Mouse (Mus musculus) thymus, adult 2 months (tissue): Measurements from ENCODE around the gene Calhm3. TPM values are rescaled to one million over a fixed set of nuclear protein-coding genes. Genes with fewer than 3 reads are reported as not detected.

Source experiments
- DNase-seq: peaks from one replicate; pipeline ENCODE4 v3.0.0; 2021
- H3K27ac ChIP-seq: fragments of 200-500 bp; 2 replicates; pipeline ENCODE4 v1.5.1; 2012; ENCODE audit warnings: low read length, control low read depth; ENCODE audit not compliant: control insufficient read depth, insufficient read depth
- H3K27me3 ChIP-seq: fragments of 200-500 bp; 2 replicates; pipeline ENCODE4 v1.6.1; 2012; ENCODE audit warnings: mild to moderate bottlenecking, low read length, moderate library complexity, mixed read lengths; ENCODE audit not compliant: control insufficient read depth, insufficient read depth
- H3K36me3 ChIP-seq: fragments of 200-500 bp; 2 replicates; pipeline ENCODE4 v1.6.1; 2012; ENCODE audit warnings: mild to moderate bottlenecking, low read length, moderate library complexity; ENCODE audit not compliant: control insufficient read depth, insufficient read depth
- H3K4me1 ChIP-seq: fragments of 200-500 bp; replicated peaks from 2 replicates; pipeline ENCODE4 v1.6.1; 2012; ENCODE audit warnings: low read length; ENCODE audit not compliant: control insufficient read depth, insufficient read depth
- H3K4me3 ChIP-seq: fragments of 200-500 bp; 2 replicates; pipeline ENCODE4 v1.5.1; 2012; ENCODE audit warnings: mild to moderate bottlenecking, low read length, control low read depth, moderate library complexity; ENCODE audit not compliant: control insufficient read depth, insufficient read depth
- CTCF ChIP-seq: fragments of 200-500 bp; IDR thresholded peaks from 2 replicates; pipeline ENCODE4 v1.5.1; 2012; ENCODE audit warnings: mild to moderate bottlenecking, control low read depth, low read length, moderate library complexity, borderline replicate concordance; ENCODE audit not compliant: control insufficient read depth, poor library complexity, insufficient read depth; ENCODE audit errors: extremely low read depth
- POLR2A ChIP-seq: fragments of 200-500 bp; IDR thresholded peaks from 2 replicates; pipeline ENCODE4 v1.6.1; 2012; ENCODE audit warnings: mild to moderate bottlenecking, low read length, control low read depth, moderate library complexity; ENCODE audit not compliant: control insufficient read depth, poor library complexity, insufficient read depth; ENCODE audit errors: extremely low read depth
- WGBS: fragments of 180-500 bp; shearing (Covaris S2); methylation state at CpG from one replicate; pipeline ENCODE4 v1.1.7; 2018; 5-methylcytosine and 5-hydroxymethylcytosine counted together
- polyA plus RNA-seq: library from polyadenylated mRNA; depleted of rRNA; stranded (reverse); fragments of >200 nt; gene quantifications from 2 replicates; pipeline ENCODE4 v1.2.3, GENCODE M21; 2012; rRNA removed

Gene Calhm3
- polyA plus RNA-seq = 0.45 and 1.1 TPM in 2 replicates

DNA sequence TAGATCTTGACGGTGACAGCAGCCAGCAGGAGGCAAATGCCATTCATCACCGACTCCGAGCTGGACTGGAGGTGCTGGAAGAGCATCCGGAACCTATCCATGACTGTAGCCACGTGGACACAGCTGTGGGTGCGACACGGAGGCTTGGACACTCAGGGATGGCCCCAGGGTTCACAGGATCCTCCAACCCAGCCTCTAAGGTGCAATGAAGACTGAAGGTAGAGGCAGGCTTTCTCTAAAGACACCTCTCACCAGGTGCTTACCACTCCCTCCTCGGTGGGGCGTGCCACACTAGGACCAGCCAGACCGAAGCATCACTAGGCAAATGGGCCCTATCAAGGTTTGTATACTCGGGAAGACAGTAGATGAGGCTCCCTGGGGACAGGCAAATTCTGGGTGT, at the start of gene Calhm3:
Gene Calhm3, minus strand, starts transcription at position 101 of the 400 bp plus-strand sequence.
- no peaks in the 10 kb centered on the region for H3K36me3 ChIP-seq
- no peak for TF ChIP-seq CTCF
- no peak for TF ChIP-seq POLR2A
- H3K4me1 ChIP-seq = no peaks in the 10 kb centered on the region
- 86% methylated on average over 11 of the region's 11 CpGs for WGBS
- no peak for DNase-seq
- H3K27ac ChIP-seq = no peak within 1 kb of the TSS
- H3K27me3 ChIP-seq = no peaks in the 10 kb centered on the region
- H3K4me3 ChIP-seq = no peak within 1 kb of the TSS

DNA sequence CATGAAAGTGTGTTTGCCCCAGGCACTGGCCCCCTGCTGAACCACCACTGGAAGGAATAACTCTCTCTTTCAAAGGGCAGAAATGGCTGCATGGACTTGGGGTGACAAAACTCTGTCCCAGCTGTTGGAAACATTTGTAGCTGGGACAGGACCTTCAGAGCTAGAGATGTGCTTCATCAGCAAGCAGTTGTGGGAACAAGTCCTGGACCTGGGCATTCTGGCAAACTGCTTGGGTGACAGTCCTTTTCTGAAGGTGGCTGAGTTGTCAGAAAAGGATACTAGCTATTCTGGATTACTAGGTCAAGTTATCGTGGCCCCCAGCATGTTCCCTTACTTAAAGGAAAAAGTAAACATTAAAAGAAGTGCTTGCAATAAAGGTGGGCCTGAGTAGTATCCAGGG, 48.6 kb upstream of the Calhm3 start:
- H3K27me3 ChIP-seq = no peaks in the 10 kb centered on the region
- TF ChIP-seq POLR2A (no peak), CTCF (no peak)
- H3K36me3 ChIP-seq = no peaks in the 10 kb centered on the region
- H3K4me1 ChIP-seq = no peaks in the 10 kb centered on the region
- H3K4me3 ChIP-seq = no peak overlapping the region
- no peak for DNase-seq
- no peak overlapping the region for H3K27ac ChIP-seq
- WGBS = 91% methylated on average over 1 of the region's 1 CpGs

DNA sequence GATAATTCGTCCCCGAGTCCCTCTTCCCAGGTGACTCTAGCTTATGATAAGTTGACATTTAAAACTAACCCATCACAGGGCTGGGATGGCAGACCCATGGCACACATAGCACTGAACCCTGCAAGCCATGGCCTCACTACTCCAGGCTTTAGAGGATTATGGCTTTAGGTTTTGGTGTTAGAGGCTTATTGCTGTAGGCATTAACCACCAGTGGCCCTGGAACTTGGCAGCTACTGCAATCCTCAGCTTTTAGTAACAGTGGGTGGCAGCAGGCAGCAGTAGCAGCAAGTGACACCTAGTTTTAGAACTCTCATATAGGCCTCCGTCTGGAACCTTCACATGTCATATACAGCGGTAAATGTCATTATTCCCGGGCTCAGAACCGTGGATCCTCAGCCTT, 47.1 kb upstream of the Calhm3 start:
- no peak overlapping the region for H3K27ac ChIP-seq
- no peaks in the 10 kb centered on the region for H3K4me1 ChIP-seq
- no peak for TF ChIP-seq CTCF
- no peak for TF ChIP-seq POLR2A
- no peaks in the 10 kb centered on the region for H3K36me3 ChIP-seq
- no peak overlapping the region for H3K4me3 ChIP-seq
- no peaks in the 10 kb centered on the region for H3K27me3 ChIP-seq
- WGBS = 92% methylated on average over 6 of the region's 6 CpGs
- DNase-seq = no peak

DNA sequence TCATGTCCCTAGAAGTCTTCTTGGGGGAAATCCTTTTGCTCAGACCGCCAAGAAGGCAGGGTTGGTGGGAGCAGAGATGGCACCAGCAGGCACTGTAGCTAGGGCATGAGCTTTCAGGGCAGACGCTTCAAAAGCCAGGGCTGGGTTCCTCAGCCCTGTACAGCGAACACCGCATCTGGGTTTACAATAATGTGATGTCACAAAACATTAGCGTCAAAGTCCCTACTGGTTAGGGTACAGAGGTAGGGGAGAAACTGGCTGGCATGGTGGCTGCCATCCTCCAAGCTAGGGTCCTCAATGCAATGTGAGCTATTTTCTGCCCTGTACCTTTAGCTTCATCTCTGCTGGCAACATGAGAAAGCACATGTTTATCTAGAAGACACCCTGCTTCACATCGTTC, 45.5 kb upstream of the Calhm3 start:
- Histone ChIP-seq H3K27me3 (no peaks in the 10 kb centered on the region), H3K4me1 (no peaks in the 10 kb centered on the region), H3K4me3 (no peak overlapping the region), H3K36me3 (no peaks in the 10 kb centered on the region), H3K27ac (no peak overlapping the region)
- 98% methylated on average over 6 of the region's 6 CpGs for WGBS
- TF ChIP-seq CTCF = no peak
- DNase-seq = no peak

DNA sequence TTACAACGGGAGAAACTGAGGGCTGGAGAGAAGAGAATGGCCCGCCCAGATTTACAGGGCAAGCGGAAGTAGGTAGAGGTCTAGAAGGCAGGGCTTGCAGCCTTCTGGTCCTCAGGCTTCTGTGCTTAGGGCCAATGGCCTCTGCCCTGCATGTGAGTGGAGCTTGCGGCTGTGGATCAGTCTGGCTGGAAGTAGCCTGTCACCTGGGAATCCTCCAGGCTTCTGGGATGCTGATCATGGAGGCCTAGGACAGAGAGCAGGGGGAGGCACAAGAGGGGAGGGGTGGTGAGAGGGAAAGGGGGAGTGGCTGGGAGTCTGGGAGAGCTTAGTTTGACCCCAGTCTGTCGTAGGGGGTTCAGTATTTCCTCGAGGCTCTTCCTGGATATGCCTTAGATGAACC, 44.9 kb upstream of the Calhm3 start:
- no peaks in the 10 kb centered on the region for H3K4me1 ChIP-seq
- WGBS = 87% methylated on average over 6 of the region's 6 CpGs
- TF ChIP-seq CTCF (no peak), POLR2A (no peak)
- no peak overlapping the region for H3K4me3 ChIP-seq
- no peak overlapping the region for H3K27ac ChIP-seq
- no peak for DNase-seq
- no peaks in the 10 kb centered on the region for H3K36me3 ChIP-seq
- no peaks in the 10 kb centered on the region for H3K27me3 ChIP-seq

DNA sequence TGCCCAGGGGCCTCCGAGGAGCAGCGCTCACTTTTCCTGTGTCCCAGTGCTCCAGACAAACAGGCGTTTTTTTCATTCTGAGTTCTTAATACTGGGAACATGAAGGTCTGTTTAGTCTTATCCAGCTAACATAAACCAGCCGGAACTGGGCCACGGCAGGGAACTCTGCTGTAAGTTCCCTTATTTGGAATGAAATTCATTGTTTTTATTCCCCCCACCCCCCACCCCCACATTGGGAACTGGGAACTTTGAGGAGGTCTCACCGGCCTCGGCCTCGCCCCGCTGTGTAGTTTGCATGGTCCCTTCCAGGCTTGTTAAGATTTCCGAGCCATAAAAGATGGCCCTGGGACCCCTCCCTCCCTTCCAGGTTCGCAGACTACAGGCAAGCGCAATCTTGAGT, 44.4 kb upstream of the Calhm3 start:
- H3K27ac ChIP-seq = no peak overlapping the region
- H3K27me3 ChIP-seq = no peaks in the 10 kb centered on the region
- WGBS = 91% methylated on average over 12 of the region's 12 CpGs
- H3K4me1 ChIP-seq = no peaks in the 10 kb centered on the region
- no peak overlapping the region for H3K4me3 ChIP-seq
- H3K36me3 ChIP-seq = no peaks in the 10 kb centered on the region
- TF ChIP-seq CTCF = no peak
- no peak for TF ChIP-seq POLR2A
- no peak for DNase-seq

DNA sequence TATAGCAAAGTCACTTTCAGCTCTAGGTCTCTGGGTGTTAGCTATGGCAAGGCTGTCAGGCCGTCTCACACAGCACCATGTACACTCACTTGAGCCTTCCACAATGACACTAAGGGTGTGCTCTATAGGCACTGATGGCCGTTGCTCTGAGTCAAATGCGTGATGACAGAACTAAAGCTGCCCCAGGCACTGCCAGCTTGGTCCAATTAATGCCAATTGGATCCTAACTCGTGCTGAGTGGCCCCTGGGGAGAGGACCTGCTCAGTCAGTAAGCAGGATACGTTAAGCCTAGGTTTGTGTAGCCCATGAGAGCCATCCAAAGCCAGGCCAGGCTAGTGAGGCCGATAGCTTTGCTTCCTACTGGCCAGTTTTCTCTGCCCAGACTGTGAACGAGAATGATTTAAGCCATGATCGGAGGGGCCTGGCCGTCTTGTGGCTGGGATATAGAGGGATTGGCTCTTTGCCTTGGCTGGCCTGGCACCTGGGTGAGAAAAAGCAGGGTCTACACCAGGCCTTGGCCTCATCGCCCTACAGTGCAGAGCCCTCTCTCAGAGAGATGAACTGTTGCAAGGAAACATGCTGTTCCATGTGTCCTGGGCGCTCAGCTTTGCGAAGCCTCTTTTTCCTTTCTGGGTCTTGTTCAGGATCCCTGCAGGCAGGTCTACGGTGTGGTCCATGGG, 41.2 kb upstream of the Calhm3 start:
- Histone ChIP-seq H3K4me3 (no peak overlapping the region), H3K4me1 (no peaks in the 10 kb centered on the region), H3K27ac (no peak overlapping the region), H3K36me3 (no peaks in the 10 kb centered on the region), H3K27me3 (no peaks in the 10 kb centered on the region)
- 97% methylated on average over 13 of the region's 13 CpGs for WGBS
- no peak for DNase-seq
- TF ChIP-seq POLR2A (no peak), CTCF (no peak)
